Mouse (Mus musculus): ENCODE measurements at regions not wholly inside any gene's neighbourhood (a gene's known extent, or its start where the extent isn't known, plus 50 kb on each side); places are given as distances from the start of the nearest gene placed in this dataset.
"Not testable (repeated sequence)": the region's sequence is repeated elsewhere in the genome, so short reads cannot be mapped to it uniquely, and the experiment has no call there.

DNA sequence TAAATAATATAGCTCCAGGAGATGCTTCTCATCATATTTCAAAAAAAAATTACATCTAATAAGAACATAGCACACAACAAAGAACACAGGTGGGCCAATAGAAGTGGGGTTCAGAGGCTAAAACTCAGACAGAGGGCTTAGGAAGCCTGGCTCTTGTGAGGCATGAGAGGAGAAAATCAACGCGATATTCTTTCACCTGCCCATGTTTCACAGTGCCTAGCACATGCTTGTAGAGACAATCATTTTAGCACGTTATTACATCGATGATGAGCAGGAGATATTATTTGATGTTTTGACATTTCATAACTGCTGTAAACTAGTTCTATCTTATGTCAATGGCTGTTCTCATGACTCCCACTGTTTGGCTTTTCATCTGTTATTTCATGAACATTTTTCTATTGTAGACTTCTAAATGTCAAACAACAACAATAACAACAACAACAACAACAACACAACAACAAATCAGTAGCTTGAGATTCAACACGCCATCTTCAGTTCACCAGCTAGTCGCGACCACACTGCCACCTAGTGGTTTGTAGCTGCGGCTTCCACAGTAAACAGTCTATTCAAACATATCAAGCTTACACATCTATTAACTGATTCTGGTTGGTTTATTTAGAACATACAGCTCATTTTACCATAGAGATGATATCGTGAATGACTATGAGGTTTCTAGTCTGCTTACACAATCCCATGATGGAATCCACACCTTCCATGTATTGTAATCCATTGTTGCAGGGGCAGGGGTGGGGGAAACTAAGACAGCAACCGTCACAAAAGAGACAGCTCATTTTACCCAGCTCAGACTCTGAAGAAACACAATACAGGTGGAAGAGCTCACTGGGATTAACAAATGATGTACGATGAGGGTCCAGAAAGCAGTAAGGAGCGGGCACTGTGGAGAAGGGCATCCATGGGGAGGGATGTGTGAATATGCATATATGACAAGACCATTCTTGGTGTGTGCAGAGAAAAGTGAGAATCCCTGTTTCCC, 60.5 kb upstream of the Tmem200a start:
- Histone ChIP-seq H3K4me3 (ENCODE audit: low read depth, low read length) (no peak overlapping the region), H3K36me3 (ENCODE audit: control insufficient read depth, insufficient read depth, low read length, poor library complexity, severe bottlenecking) (no peaks in the 10 kb centered on the region), H3K9me3 (replicated peaks; ENCODE audit: control insufficient read depth, insufficient read depth, low read length, poor library complexity, severe bottlenecking) (no peaks in the 10 kb centered on the region), H3K27me3 (ENCODE audit: control insufficient read depth, insufficient read depth, low read length, poor library complexity, severe bottlenecking) (no peaks in the 10 kb centered on the region), H3K27ac (ENCODE audit: insufficient read depth, low read length) (no peak overlapping the region), H3K9ac (ENCODE audit: low read depth, poor library complexity, severe bottlenecking) (no peak overlapping the region), H3K4me1 (ENCODE audit: control insufficient read depth, insufficient read depth, low read length) (no peaks in the 10 kb centered on the region)
- TF ChIP-seq EP300 (IDR thresholded peaks at IDR 0.05; ENCODE audit: insufficient read depth, low read depth, low read length) (no peak), CTCF (IDR thresholded peaks at IDR 0.05; ENCODE audit: low read depth, low read length) (peak; percentile 73)

DNA sequence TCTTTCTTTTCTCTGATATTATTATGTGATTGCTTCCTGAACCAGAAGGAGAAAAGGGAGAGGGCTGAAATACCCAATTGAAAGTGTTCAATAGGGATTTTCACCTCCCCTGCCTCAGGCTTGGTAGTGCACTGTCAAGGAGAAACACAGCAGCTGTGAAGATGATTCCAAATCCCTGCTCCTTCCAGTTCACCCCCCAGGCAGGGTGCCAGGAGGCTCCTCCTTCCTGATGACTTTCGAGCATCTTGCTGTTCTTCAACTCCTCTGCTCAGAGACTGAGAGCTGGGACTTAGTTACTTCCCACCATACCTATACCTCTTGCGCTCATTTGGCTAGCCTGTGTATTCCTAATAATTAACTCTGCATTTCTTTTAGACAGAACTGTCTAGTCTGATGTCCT, 73.7 kb upstream of the Tmem200a start:
- no peaks in the 10 kb centered on the region for H3K4me1 ChIP-seq (ENCODE audit: control insufficient read depth, insufficient read depth, low read length)
- no peak for TF ChIP-seq POLR2A (IDR thresholded peaks at IDR 0.05; ENCODE audit: insufficient read depth, low read length)
- TF ChIP-seq CTCF (IDR thresholded peaks at IDR 0.05; ENCODE audit: low read depth, low read length), result no peak
- H3K27ac ChIP-seq (ENCODE audit: insufficient read depth, low read length), result no peak overlapping the region
- H3K9me3 ChIP-seq (replicated peaks; ENCODE audit: control insufficient read depth, insufficient read depth, low read length, poor library complexity, severe bottlenecking), result 0 out of 2 replicates have a peak, but pooled peaks cover 4% of the 10 kb centered on the region
- no peaks in the 10 kb centered on the region; the same call in 1 of the 2 replicates for H3K27me3 ChIP-seq (ENCODE audit: control insufficient read depth, insufficient read depth, low read length, poor library complexity, severe bottlenecking)
- no peak overlapping the region for H3K9ac ChIP-seq (ENCODE audit: low read depth, poor library complexity, severe bottlenecking)
- H3K36me3 ChIP-seq (ENCODE audit: control insufficient read depth, insufficient read depth, low read length, poor library complexity, severe bottlenecking), result no peaks in the 10 kb centered on the region
- no peak overlapping the region for H3K4me3 ChIP-seq (ENCODE audit: low read depth, low read length)

- no peak overlapping the region for H3K4me3 ChIP-seq (ENCODE audit: low read depth, low read length)
- H3K27me3 ChIP-seq (ENCODE audit: control insufficient read depth, insufficient read depth, low read length, poor library complexity, severe bottlenecking), result no peaks in the 10 kb centered on the region
- H3K9ac ChIP-seq (ENCODE audit: low read depth, poor library complexity, severe bottlenecking), result no peak overlapping the region
- H3K36me3 ChIP-seq (ENCODE audit: control insufficient read depth, insufficient read depth, low read length, poor library complexity, severe bottlenecking), result no peaks in the 10 kb centered on the region
- TF ChIP-seq EP300 (IDR thresholded peaks at IDR 0.05; ENCODE audit: insufficient read depth, low read depth, low read length) (no peak), CTCF (IDR thresholded peaks at IDR 0.05; ENCODE audit: low read depth, low read length) (no peak), POLR2A (IDR thresholded peaks at IDR 0.05; ENCODE audit: insufficient read depth, low read length) (no peak)
- H3K9me3 ChIP-seq (replicated peaks; ENCODE audit: control insufficient read depth, insufficient read depth, low read length, poor library complexity, severe bottlenecking), result no peaks in the 10 kb centered on the region
- H3K4me1 ChIP-seq (ENCODE audit: control insufficient read depth, insufficient read depth, low read length), result no peaks in the 10 kb centered on the region
- H3K27ac ChIP-seq (ENCODE audit: insufficient read depth, low read length), result no peak overlapping the region
Measured at GRCm38 (mm10) chr10:26158786-26159185, 70.7 kb upstream of the Samd3 start.

GRCm38 (mm10) chr10:26161139-26161538, 68.4 kb upstream of the Samd3 start:
- not testable (repeated sequence) for H3K36me3 ChIP-seq (ENCODE audit: control insufficient read depth, insufficient read depth, low read length, poor library complexity, severe bottlenecking); H3K4me1 ChIP-seq (ENCODE audit: control insufficient read depth, insufficient read depth, low read length); H3K9ac ChIP-seq (ENCODE audit: low read depth, poor library complexity, severe bottlenecking); H3K27me3 ChIP-seq (ENCODE audit: control insufficient read depth, insufficient read depth, low read length, poor library complexity, severe bottlenecking); H3K27ac ChIP-seq (ENCODE audit: insufficient read depth, low read length); H3K9me3 ChIP-seq (replicated peaks; ENCODE audit: control insufficient read depth, insufficient read depth, low read length, poor library complexity, severe bottlenecking); H3K4me3 ChIP-seq (ENCODE audit: low read depth, low read length)

DNA sequence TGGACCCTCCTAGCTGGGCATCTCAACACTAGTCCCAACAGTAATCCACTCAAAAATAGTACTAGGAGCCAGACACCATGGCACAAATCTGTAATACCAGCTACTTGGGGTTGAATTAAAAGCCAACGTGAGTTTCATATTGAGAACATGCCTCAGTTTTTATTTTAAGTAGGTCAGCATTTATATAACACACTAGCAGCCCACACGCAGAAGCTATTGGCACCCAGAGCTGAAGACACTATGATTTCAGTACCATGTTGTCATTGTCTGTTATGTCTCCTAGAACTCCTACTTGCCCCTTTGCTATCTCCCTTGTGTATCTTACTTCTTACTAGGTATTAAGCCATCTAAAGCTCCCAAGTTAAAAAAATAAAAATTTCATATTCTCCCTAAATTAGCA, 65.0 kb upstream of the Samd3 start:
- Histone ChIP-seq H3K27ac (ENCODE audit: insufficient read depth, low read length) (no peak overlapping the region), H3K9me3 (replicated peaks; ENCODE audit: control insufficient read depth, insufficient read depth, low read length, poor library complexity, severe bottlenecking) (no peaks in the 10 kb centered on the region), H3K4me1 (ENCODE audit: control insufficient read depth, insufficient read depth, low read length) (no peaks in the 10 kb centered on the region), H3K36me3 (ENCODE audit: control insufficient read depth, insufficient read depth, low read length, poor library complexity, severe bottlenecking) (no peaks in the 10 kb centered on the region), H3K9ac (ENCODE audit: low read depth, poor library complexity, severe bottlenecking) (no peak overlapping the region), H3K4me3 (ENCODE audit: low read depth, low read length) (no peak overlapping the region), H3K27me3 (ENCODE audit: control insufficient read depth, insufficient read depth, low read length, poor library complexity, severe bottlenecking) (no peaks in the 10 kb centered on the region)
- TF ChIP-seq CTCF (IDR thresholded peaks at IDR 0.05; ENCODE audit: low read depth, low read length) (no peak), POLR2A (IDR thresholded peaks at IDR 0.05; ENCODE audit: insufficient read depth, low read length) (no peak), EP300 (IDR thresholded peaks at IDR 0.05; ENCODE audit: insufficient read depth, low read depth, low read length) (no peak)

DNA sequence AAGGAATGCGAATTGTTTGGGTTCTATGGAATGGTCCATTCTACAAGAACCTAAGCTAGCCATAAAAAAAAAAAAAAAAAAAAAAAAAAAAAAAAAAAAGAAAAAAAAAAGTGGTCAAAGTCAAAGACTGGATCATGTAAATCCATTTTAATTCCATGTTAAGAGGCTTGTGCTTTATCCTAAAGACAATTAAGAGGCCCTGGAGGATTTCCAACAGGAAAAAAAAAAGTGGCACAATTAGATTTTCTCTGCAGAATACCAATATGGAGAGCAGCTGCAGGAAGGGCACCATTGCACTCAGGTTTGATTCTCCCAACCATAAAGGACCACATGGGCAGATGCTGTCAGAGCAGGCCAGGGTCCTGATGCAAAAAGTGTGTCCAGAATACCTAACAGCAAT, 51.9 kb upstream of the Samd3 start:
- no peak overlapping the region for H3K4me3 ChIP-seq (ENCODE audit: low read depth, low read length)
- H3K27me3 ChIP-seq (ENCODE audit: control insufficient read depth, insufficient read depth, low read length, poor library complexity, severe bottlenecking), result peaks cover 1% of the 10 kb centered on the region; the same call in 1 of the 2 replicates
- no peak overlapping the region for H3K9ac ChIP-seq (ENCODE audit: low read depth, poor library complexity, severe bottlenecking)
- H3K4me1 ChIP-seq (ENCODE audit: control insufficient read depth, insufficient read depth, low read length), result no peaks in the 10 kb centered on the region
- no peaks in the 10 kb centered on the region for H3K9me3 ChIP-seq (replicated peaks; ENCODE audit: control insufficient read depth, insufficient read depth, low read length, poor library complexity, severe bottlenecking)
- H3K36me3 ChIP-seq (ENCODE audit: control insufficient read depth, insufficient read depth, low read length, poor library complexity, severe bottlenecking), result no peaks in the 10 kb centered on the region
- TF ChIP-seq POLR2A (IDR thresholded peaks at IDR 0.05; ENCODE audit: insufficient read depth, low read length), result no peak
- H3K27ac ChIP-seq (ENCODE audit: insufficient read depth, low read length), result no peak overlapping the region
